Comparison of ENCODE assay signal across 8 mouse cellular contexts in the genomic region with DNA sequence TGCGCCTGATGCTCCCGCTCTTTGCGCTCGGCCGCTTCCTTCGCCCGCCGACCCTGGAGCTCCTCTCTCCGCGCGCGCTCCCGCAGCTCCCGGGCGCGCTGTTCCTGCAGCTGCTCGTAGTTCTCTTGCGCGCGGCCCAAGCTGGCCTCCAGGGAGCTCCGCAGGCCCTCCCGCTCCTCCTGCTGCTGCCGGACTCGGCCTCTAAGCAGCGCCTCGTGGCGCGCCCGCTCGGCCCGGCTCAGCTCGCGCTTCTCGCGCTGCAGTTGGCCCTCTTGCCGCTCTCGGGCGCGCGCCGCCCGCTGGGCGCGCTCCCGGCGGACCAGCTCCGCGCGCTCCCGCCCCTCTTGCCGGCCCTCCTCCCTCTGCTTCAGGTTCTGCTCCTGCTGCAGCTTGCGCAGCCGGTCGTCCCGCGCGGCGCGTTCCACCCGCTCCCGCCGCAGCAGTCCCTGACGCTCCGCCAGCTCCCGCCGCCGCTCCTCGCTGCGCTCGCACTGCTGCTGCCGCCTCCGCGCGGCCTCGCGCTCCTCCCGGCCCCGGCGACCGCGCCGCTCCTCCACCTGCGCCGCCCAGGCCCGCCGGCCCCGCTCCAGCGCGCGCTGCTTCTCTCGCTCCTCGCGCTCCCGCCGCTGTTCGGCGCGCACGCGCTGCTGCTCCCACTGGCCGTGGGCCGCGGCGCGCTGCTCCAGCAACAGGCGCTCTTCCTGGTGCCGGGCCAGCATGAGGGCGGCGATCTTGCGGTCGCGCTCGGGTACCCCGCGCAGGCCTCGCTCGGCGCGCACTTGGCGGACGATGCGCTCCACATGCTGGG. TPM values are rescaled to one million over a fixed set of nuclear protein-coding genes. Genes with fewer than 3 reads are reported as not detected.
DNase-seq lines count a peak whose midpoint lies in the region; ATAC-seq and TF ChIP-seq lines count a peak whose summit lies in the region.

No protein-coding gene starts in this region.

- no peaks in the 10 kb centered on the region for H3K9me3 ChIP-seq in embryonic facial prominence, embryonic 12.5 days
- no peaks in the 10 kb centered on the region for H3K9me3 ChIP-seq in heart, embryonic 15.5 days (replicated peaks)
- peaks cover 3% of the 10 kb centered on the region; the same call in 1 of the 2 replicates for H3K9me3 ChIP-seq in megakaryocyte, embryonic 14.5 days
- no peaks in the 10 kb centered on the region for H3K9me3 ChIP-seq in stomach, embryonic 16.5 days (replicated peaks; ENCODE audit: control insufficient read depth, low read length)

- H3K27me3 ChIP-seq in embryonic facial prominence, embryonic 12.5 days, result peaks cover 48% of the 10 kb centered on the region
- peaks cover 87% of the 10 kb centered on the region for H3K27me3 ChIP-seq in heart, embryonic 15.5 days
- peaks cover 94% of the 10 kb centered on the region for H3K27me3 ChIP-seq in megakaryocyte, embryonic 14.5 days (replicated peaks)
- H3K27me3 ChIP-seq in stomach, embryonic 16.5 days (ENCODE audit: control insufficient read depth, insufficient read depth, low read length), result peaks cover 61% of the 10 kb centered on the region

- no peak for TF ChIP-seq CTCF in layer of hippocampus, adult 2 months (conservative IDR thresholded peaks at IDR 0.05)

- no peak overlapping the region for H3K27ac ChIP-seq in layer of hippocampus, adult 2 months
- 0 out of 2 replicates have a peak overlapping the region, but pooled peaks have one; percentile 18 for H3K27ac ChIP-seq in embryonic facial prominence, embryonic 12.5 days
- no peak overlapping the region for H3K27ac ChIP-seq in heart, embryonic 15.5 days
- no peak overlapping the region; the same call in 1 of the 2 replicates for H3K27ac ChIP-seq in stomach, embryonic 16.5 days (ENCODE audit: low read length)

- peak overlapping the region; percentile 53 for H3K9ac ChIP-seq in embryonic facial prominence, embryonic 12.5 days
- H3K9ac ChIP-seq in heart, embryonic 15.5 days, result peak overlapping the region; percentile 32
- peak overlapping the region; percentile 66 for H3K9ac ChIP-seq in stomach, embryonic 16.5 days (ENCODE audit: low read length)

- peak; percentile 78 for ATAC-seq in embryonic facial prominence, embryonic 12.5 days (ENCODE audit: insufficient number of reproducible peaks, insufficient read depth, low FRiP score, low TSS enrichment)
- ATAC-seq in heart, embryonic 15.5 days (replicated peaks; ENCODE audit: insufficient number of reproducible peaks, insufficient read depth, low FRiP score, low read depth), result peak; percentile 71
- peak; percentile 86 for ATAC-seq in stomach, embryonic 16.5 days (ENCODE audit: insufficient read depth, low FRiP score)
- ATAC-seq in monocyte, adult 5-6 weeks (replicated peaks; ENCODE audit: insufficient number of reproducible peaks, low FRiP score, low TSS enrichment, poor library complexity, severe bottlenecking), result no peak

- H3K4me2 ChIP-seq in embryonic facial prominence, embryonic 12.5 days (replicated peaks), result peak overlapping the region; percentile 90
- H3K4me2 ChIP-seq in heart, embryonic 15.5 days, result peak overlapping the region; percentile 96
- peak overlapping the region; percentile 92 for H3K4me2 ChIP-seq in stomach, embryonic 16.5 days (ENCODE audit: low read depth, low read length)

- H3K4me1 ChIP-seq in embryonic facial prominence, embryonic 12.5 days, result peaks cover 26% of the 10 kb centered on the region
- H3K4me1 ChIP-seq in heart, embryonic 15.5 days (replicated peaks), result peaks cover 34% of the 10 kb centered on the region
- H3K4me1 ChIP-seq in megakaryocyte, embryonic 14.5 days, result peaks cover 36% of the 10 kb centered on the region
- H3K4me1 ChIP-seq in stomach, embryonic 16.5 days (ENCODE audit: control insufficient read depth, insufficient read depth, low read length), result peaks cover 27% of the 10 kb centered on the region

- H3K4me3 ChIP-seq in layer of hippocampus, adult 2 months, result peak overlapping the region; percentile 86
- peak overlapping the region; percentile 55 for H3K4me3 ChIP-seq in embryonic facial prominence, embryonic 12.5 days
- peak overlapping the region; percentile 59 for H3K4me3 ChIP-seq in heart, embryonic 15.5 days
- peak overlapping the region; percentile 90 for H3K4me3 ChIP-seq in megakaryocyte, embryonic 14.5 days (replicated peaks)
- peak overlapping the region; percentile 58 for H3K4me3 ChIP-seq in stomach, embryonic 16.5 days (replicated peaks; ENCODE audit: low read length)

- WGBS in embryonic facial prominence, embryonic 12.5 days, result 6% methylated on average over 120 of the region's 122 CpGs
- 1% methylated on average over 99 of the region's 122 CpGs for WGBS in heart, embryonic 15.5 days
- WGBS in stomach, embryonic 16.5 days, result under 1% methylated on average over 117 of the region's 122 CpGs

- no peak for DNase-seq in layer of hippocampus, adult 2 months (ENCODE audit: low spot score in 2 of 2)
- DNase-seq in layer of hippocampus, adult 9-11 months, result no peak
- peak; percentile 87 for DNase-seq in kidney, postnatal 14 days

- no peaks in the 10 kb centered on the region for H3K36me3 ChIP-seq in embryonic facial prominence, embryonic 12.5 days
- H3K36me3 ChIP-seq in heart, embryonic 15.5 days, result no peaks in the 10 kb centered on the region
- H3K36me3 ChIP-seq in megakaryocyte, embryonic 14.5 days (replicated peaks; ENCODE audit: low read length), result no peaks in the 10 kb centered on the region
- no peaks in the 10 kb centered on the region for H3K36me3 ChIP-seq in stomach, embryonic 16.5 days (ENCODE audit: control insufficient read depth, insufficient read depth, low read length)

RNA-seq across cellular contexts. Expression of gene Ccdc177, which starts 2.5 kb away (rescaled TPM):
- 10 to 100 TPM; 18.4 to 18.6 TPM for total RNA-seq in layer of hippocampus, adult 2 months (2021)
- 1.4 TPM in 2 replicates for polyA plus RNA-seq in embryonic facial prominence, embryonic 12.5 days (2016; fragmentation: Nextera tagmentation; extraction: Ambion mirVana)
- not detected in 2 replicates for polyA plus RNA-seq in heart, embryonic 15.5 days (2015; fragmentation: Nextera tagmentation; extraction: Ambion mirVana)
- polyA plus RNA-seq in megakaryocyte, embryonic 14.5 days (2012; ENCODE audit: insufficient read depth, low replicate concordance), result not detected in 2 replicates
- polyA plus RNA-seq in stomach, embryonic 16.5 days (2015; fragmentation: Nextera tagmentation; extraction: Ambion mirVana), result 0.09 TPM in 1 of 2 replicates, not detected in the other
- total RNA-seq in monocyte, adult 5-6 weeks (2017), result not detected in 3 replicates

RNA-seq across cellular contexts. Expression of gene Susd6, which starts 32.4 kb away (rescaled TPM):
- total RNA-seq in layer of hippocampus, adult 2 months (2021), result 10 to 100 TPM; 71.6 to 72.1 TPM
- 16.0 and 18.0 TPM in 2 replicates for polyA plus RNA-seq in embryonic facial prominence, embryonic 12.5 days (2016; fragmentation: Nextera tagmentation; extraction: Ambion mirVana)
- 16.4 and 19.6 TPM in 2 replicates for polyA plus RNA-seq in heart, embryonic 15.5 days (2015; fragmentation: Nextera tagmentation; extraction: Ambion mirVana)
- 5.9 and 6.0 TPM in 2 replicates for polyA plus RNA-seq in megakaryocyte, embryonic 14.5 days (2012; ENCODE audit: insufficient read depth, low replicate concordance)
- polyA plus RNA-seq in stomach, embryonic 16.5 days (2015; fragmentation: Nextera tagmentation; extraction: Ambion mirVana), result 17.6 and 18.5 TPM in 2 replicates
- 49.0 to 81.1 TPM (median 52.5 TPM) in 3 replicates for total RNA-seq in monocyte, adult 5-6 weeks (2017)
